Mouse (Mus musculus) CH12.LX (cell line): ENCODE measurements around the gene Mettl21e. TPM values are rescaled to one million over a fixed set of nuclear protein-coding genes. Genes with fewer than 3 reads are reported as not detected.

Source experiments
- DNase-seq: peaks from one replicate; pipeline ENCODE4 v3.0.0-alpha.2; 2013; ENCODE audit errors: extremely low read depth
- H3K27ac ChIP-seq: 2 replicates; pipeline ENCODE4 v1.5.1; 2012; ENCODE audit warnings: low read depth, mild to moderate bottlenecking, control low read depth, moderate library complexity; ENCODE audit not compliant: insufficient read depth
- H3K27me3 ChIP-seq: replicated peaks from 2 replicates; pipeline ENCODE3; 2012; ENCODE audit warnings: inconsistent platforms
- H3K36me3 ChIP-seq, 2 experiments: replicated peaks in 1 of 2; 2 replicates each; pipeline versions ENCODE3 to v1.6.1; 2012; ENCODE audit warnings: inconsistent platforms in 1 of 2, low read length in 1 of 2, mild to moderate bottlenecking in 1 of 2, mixed read lengths in 1 of 2, moderate library complexity in 1 of 2; ENCODE audit not compliant: control insufficient read depth in 1 of 2, insufficient read depth in 1 of 2
- H3K4me1 ChIP-seq, 2 experiments: 2 replicates each; pipeline ENCODE4 v1.6.1; 2012; ENCODE audit warnings: inconsistent platforms in 1 of 2, moderate library complexity in 1 of 2; ENCODE audit not compliant: insufficient read depth in 2 of 2, control insufficient read depth in 1 of 2
- H3K4me2 ChIP-seq: 2 replicates; pipeline ENCODE4 v1.6.1; 2012; ENCODE audit warnings: low read depth, mild to moderate bottlenecking, control low read depth; ENCODE audit not compliant: poor library complexity, insufficient read depth, severe bottlenecking
- H3K4me3 ChIP-seq, 3 experiments: fragments of 150-350 bp in 1 of 3; sonication (generic) in 1 of 3; replicated peaks in 1 of 3; 2 replicates each; pipeline versions ENCODE3 to v1.5.1; 2011 to 2012; ENCODE audit warnings: low read depth in 2 of 3, low read length in 2 of 3, mild to moderate bottlenecking in 2 of 3, moderate library complexity in 2 of 3, control low read depth in 1 of 3, improper control_type of control experiment in 1 of 3, inconsistent platforms in 1 of 3, mixed read lengths in 1 of 3; ENCODE audit not compliant: poor library complexity in 1 of 3
- H3K79me2 ChIP-seq: replicated peaks from 2 replicates; pipeline ENCODE4 v1.6.1; 2012; ENCODE audit warnings: mild to moderate bottlenecking, moderate library complexity; ENCODE audit not compliant: control insufficient read depth, poor library complexity, insufficient read depth, severe bottlenecking; ENCODE audit errors: extremely low read depth
- H3K9ac ChIP-seq: 2 replicates; pipeline ENCODE4 v1.6.1; 2012; ENCODE audit warnings: low read depth, mild to moderate bottlenecking, control low read depth, moderate library complexity; ENCODE audit not compliant: insufficient read depth
- H3K9me3 ChIP-seq: replicated peaks from 2 replicates; pipeline ENCODE3; 2012; ENCODE audit warnings: low read length, inconsistent platforms, mixed read lengths
- CHD2 ChIP-seq: IDR thresholded peaks from 2 replicates; pipeline ENCODE4 v1.6.1; 2011; ENCODE audit warnings: low read length, improper control_type of control experiment
- E2F4 ChIP-seq: IDR thresholded peaks from 2 replicates; pipeline ENCODE4 v1.6.1; 2011; ENCODE audit warnings: low read depth, low read length, improper control_type of control experiment; ENCODE audit not compliant: insufficient replicate concordance
- ELF1 ChIP-seq: IDR thresholded peaks from 2 replicates; pipeline ENCODE4 v1.6.1; 2014; ENCODE audit warnings: low read depth, mild to moderate bottlenecking, inconsistent platforms, low read length, improper control_type of control experiment
- EP300 ChIP-seq: IDR thresholded peaks from 2 replicates; pipeline ENCODE4 v1.6.1; 2011; ENCODE audit warnings: low read length, improper control_type of control experiment
- ETS1 ChIP-seq: conservative IDR thresholded peaks from 2 replicates; pipeline ENCODE4 v1.6.1; 2012; ENCODE audit warnings: low read depth, mild to moderate bottlenecking, inconsistent platforms, low read length, improper control_type of control experiment, moderate library complexity
- GABPA ChIP-seq: IDR thresholded peaks from 2 replicates; pipeline ENCODE4 v1.6.1; 2012; ENCODE audit warnings: low read depth, low read length, improper control_type of control experiment, inconsistent platforms; ENCODE audit not compliant: insufficient replicate concordance
- HCFC1 ChIP-seq: IDR thresholded peaks from 2 replicates; pipeline ENCODE4 v1.6.1; 2012; ENCODE audit warnings: low read depth, mild to moderate bottlenecking, inconsistent platforms, low read length, improper control_type of control experiment
- IRF4 ChIP-seq: IDR thresholded peaks from 2 replicates; pipeline ENCODE4 v1.6.1; 2014; ENCODE audit warnings: low read depth, mild to moderate bottlenecking, inconsistent platforms, low read length, improper control_type of control experiment
- JUN ChIP-seq: IDR thresholded peaks from 2 replicates; pipeline ENCODE4 v1.6.1; 2011; ENCODE audit warnings: low read depth, mild to moderate bottlenecking, low read length, improper control_type of control experiment, moderate library complexity; ENCODE audit not compliant: insufficient read depth
- JUND ChIP-seq: conservative IDR thresholded peaks from 2 replicates; pipeline ENCODE4 v1.6.1; 2011; ENCODE audit warnings: low read depth, low read length, improper control_type of control experiment
- MAFK ChIP-seq: IDR thresholded peaks from 2 replicates; pipeline ENCODE4 v1.6.1; 2011; ENCODE audit warnings: low read length, improper control_type of control experiment; ENCODE audit not compliant: insufficient replicate concordance
- MYC ChIP-seq: IDR thresholded peaks from 2 replicates; pipeline ENCODE4 v1.6.1; 2011; ENCODE audit warnings: low read depth, mild to moderate bottlenecking, improper control_type of control experiment, low read length
- NELFE ChIP-seq: IDR thresholded peaks from 2 replicates; pipeline ENCODE4 v1.6.1; 2011; ENCODE audit warnings: low read depth, low read length, improper control_type of control experiment
- NRF1 ChIP-seq: IDR thresholded peaks from 2 replicates; pipeline ENCODE4 v1.6.1; 2014; ENCODE audit warnings: low read depth, mild to moderate bottlenecking, inconsistent platforms, low read length, improper control_type of control experiment, moderate library complexity
- POLR2A ChIP-seq: IDR thresholded peaks from 2 replicates; pipeline ENCODE4 v1.6.1; 2011; ENCODE audit warnings: low read depth, mild to moderate bottlenecking, improper control_type of control experiment, low read length
- POLR2AphosphoS2 ChIP-seq: IDR thresholded peaks from 2 replicates; pipeline ENCODE4 v1.6.1; 2011; ENCODE audit warnings: low read depth, low read length, improper control_type of control experiment
- RCOR1 ChIP-seq: conservative IDR thresholded peaks from 2 replicates; pipeline ENCODE4 v1.6.1; 2012; ENCODE audit warnings: low read depth, mild to moderate bottlenecking, inconsistent platforms, low read length, improper control_type of control experiment
- SIN3A ChIP-seq: IDR thresholded peaks from 2 replicates; pipeline ENCODE4 v1.6.1; 2012; ENCODE audit warnings: low read length, improper control_type of control experiment, inconsistent platforms
- SMC3 ChIP-seq: IDR thresholded peaks from 2 replicates; pipeline ENCODE4 v1.6.1; 2011; ENCODE audit warnings: low read depth, low read length, improper control_type of control experiment
- TCF12 ChIP-seq: IDR thresholded peaks from 2 replicates; pipeline ENCODE4 v1.6.1; 2014; ENCODE audit warnings: low read depth, mild to moderate bottlenecking, inconsistent platforms, low read length, improper control_type of control experiment
- UBTF ChIP-seq: IDR thresholded peaks from 2 replicates; pipeline ENCODE4 v1.6.1; 2012; ENCODE audit warnings: low read depth, mild to moderate bottlenecking, inconsistent platforms, low read length, improper control_type of control experiment, moderate library complexity
- USF1 ChIP-seq: IDR thresholded peaks from 2 replicates; pipeline ENCODE4 v1.6.1; 2014; ENCODE audit warnings: low read depth, mild to moderate bottlenecking, inconsistent platforms, low read length, improper control_type of control experiment
- ZC3H11A ChIP-seq: IDR thresholded peaks from 2 replicates; pipeline ENCODE4 v1.6.1; 2012; ENCODE audit warnings: low read depth, mild to moderate bottlenecking, inconsistent platforms, low read length, improper control_type of control experiment
- ZMIZ1 ChIP-seq: IDR thresholded peaks from 2 replicates; pipeline ENCODE4 v1.6.1; 2012; ENCODE audit warnings: low read depth, mild to moderate bottlenecking, inconsistent platforms, low read length, improper control_type of control experiment
- dilution Hi-C: fragments of 300-500 bp; cut with MboI; formaldehyde crosslinking; loops from 2 replicates; pipeline ENCODE4 v1.14.3; 2020; ENCODE audit warnings: low sequenced_read_pairs; ENCODE audit not compliant: extremely low pct_unique_long_range_greater_than_20kb, extremely low pct_ligation_motif_present
- in situ Hi-C: fragments of 300-500 bp; cut with MboI; formaldehyde crosslinking; loops from 3 replicates; pipeline ENCODE4 v1.14.3; 2019; ENCODE audit warnings: low sequenced_read_pairs, low pct_ligation_motif_present, low pct_unique_long_range_greater_than_20kb, mixed read lengths
- polyA plus RNA-seq: library from polyadenylated mRNA; unstranded; fragments of >175 nt; gene quantifications from 2 replicates; pipeline ENCODE4 v1.2.1, GENCODE M21; 2012; ENCODE audit warnings: low read depth; ENCODE audit not compliant: insufficient read length
- total RNA-seq, 2 experiments: library from RNA; depleted of rRNA; stranded (reverse); fragments of 300-350 nt in 1 of 2; fragments of >200 nt in 1 of 2; gene quantifications; 2 replicates each; pipeline ENCODE4 v1.2.3; 2012 to 2014

Mettl21e gene
- total and polyA plus RNA-seq, 3 experiments = not detected

DNA sequence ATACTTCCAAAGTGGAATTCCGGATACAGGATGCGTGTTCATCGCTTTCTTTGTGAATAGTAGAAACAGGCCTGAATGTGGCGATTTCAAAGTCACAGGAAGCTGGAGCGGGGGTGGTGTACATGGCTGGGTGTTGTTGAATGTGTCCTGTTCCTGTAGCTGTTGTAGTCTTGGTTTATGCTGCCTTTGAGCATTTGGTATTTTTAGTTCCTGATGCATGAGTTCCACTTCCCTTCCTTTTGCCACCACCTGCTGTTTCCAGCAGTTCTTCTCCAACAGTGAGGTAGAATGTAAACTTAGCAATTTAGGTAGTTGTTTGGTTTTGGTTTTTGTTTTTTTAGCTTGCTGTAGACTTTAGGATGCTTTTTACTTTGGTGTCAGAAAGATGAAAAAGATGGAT lies 56.4 kb downstream of the Mettl21e start (continued):
- TF ChIP-seq JUND (0 out of 2 replicates have a peak, but pooled peaks have one; percentile 14), CHD2 (no peak), NELFE (no peak), ZC3H11A (no peak), RCOR1 (no peak), EP300 (peak; percentile 59), ZMIZ1 (no peak), NRF1 (no peak), E2F4 (no peak), MYC (no peak), HCFC1 (no peak), SMC3 (no peak)

DNA sequence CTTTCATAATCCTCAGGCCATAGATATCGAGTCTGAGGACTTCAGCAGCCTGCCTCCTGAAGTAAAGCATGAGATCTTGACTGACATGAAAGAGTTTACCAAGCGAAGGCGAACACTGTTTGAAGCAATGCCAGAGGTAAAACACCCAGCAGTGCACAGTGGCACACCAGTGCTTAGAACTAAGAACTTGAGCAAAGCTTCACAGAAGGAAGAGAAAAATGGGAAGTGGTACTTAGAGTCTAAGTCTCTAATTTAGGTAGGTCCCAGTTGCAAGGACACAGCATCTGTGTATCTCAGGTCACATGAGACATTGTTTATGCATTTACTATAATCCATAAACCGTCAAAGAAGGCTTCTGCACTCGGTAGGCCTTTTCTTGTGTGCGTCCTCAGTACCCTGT lies 56.9 kb downstream of the Mettl21e start:
- H3K79me2 ChIP-seq = no peaks in the 10 kb centered on the region
- no peak overlapping the region for H3K9ac ChIP-seq
- dilution Hi-C loops (no loop called here), in situ Hi-C loops (no loop called here)
- peaks cover 45 to 72% of the 10 kb centered on the region in 2 experiments for H3K36me3 ChIP-seq
- DNase-seq = no peak
- peaks cover 7% of the 10 kb centered on the region for H3K9me3 ChIP-seq
- no peak overlapping the region for H3K27ac ChIP-seq
- H3K4me1 ChIP-seq = peaks cover 6 to 20% of the 10 kb centered on the region in 2 experiments
- H3K4me3 ChIP-seq = no peak overlapping the region
- TF ChIP-seq EP300 (0 out of 2 replicates have a peak, but pooled peaks have one; percentile 35), IRF4 (peak; percentile 42; the same call in 1 of the 2 replicates), SIN3A (no peak), TCF12 (no peak), POLR2A (no peak), JUN (no peak)
- TF ChIP-seq, all 38 proteins: peak for 2
- H3K4me2 ChIP-seq = no peak overlapping the region
- H3K27me3 ChIP-seq = no peaks in the 10 kb centered on the region

DNA sequence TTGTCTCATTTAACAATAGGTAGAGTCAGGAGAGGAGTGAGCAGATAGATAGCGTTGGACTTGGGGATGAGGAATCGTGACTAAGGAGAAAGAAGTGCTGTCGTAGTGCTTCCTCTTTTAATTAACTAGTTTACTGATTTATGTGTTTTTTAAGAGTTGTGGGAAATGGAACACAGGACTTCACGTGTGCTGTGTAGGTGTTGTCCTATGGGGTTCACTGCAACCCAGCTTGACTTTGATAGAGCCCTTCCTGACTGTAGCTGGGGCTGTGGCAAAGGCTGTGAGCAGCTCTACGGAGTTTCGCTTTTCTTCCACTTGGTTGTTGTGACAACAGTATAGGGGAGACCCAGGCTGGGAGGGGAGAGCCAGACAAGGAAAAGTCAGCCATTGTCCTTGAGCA lies 60.4 kb downstream of the Mettl21e start:
- H3K36me3 ChIP-seq = peaks cover 34 to 52% of the 10 kb centered on the region in 2 experiments
- peaks cover 6 to 20% of the 10 kb centered on the region in 2 experiments for H3K4me1 ChIP-seq
- H3K27ac ChIP-seq = no peak overlapping the region
- no peaks in the 10 kb centered on the region for H3K79me2 ChIP-seq
- H3K9ac ChIP-seq = no peak overlapping the region
- no peak overlapping the region for H3K4me3 ChIP-seq
- TF ChIP-seq ETS1 = no peak
- TF ChIP-seq EP300 = no peak
- TF ChIP-seq POLR2AphosphoS2 = no peak
- no peak for TF ChIP-seq UBTF
- TF ChIP-seq SIN3A = no peak
- no peak for TF ChIP-seq USF1
- no peak for TF ChIP-seq NRF1
- no peak for TF ChIP-seq MAFK
- no peak for TF ChIP-seq GABPA
- no peak for TF ChIP-seq ELF1
- no peak for DNase-seq
- in situ Hi-C loops = no loop called here
- no peak overlapping the region for H3K4me2 ChIP-seq
- dilution Hi-C loops = no loop called here
- H3K27me3 ChIP-seq = no peaks in the 10 kb centered on the region
- H3K9me3 ChIP-seq = no peaks in the 10 kb centered on the region
